Mouse (Mus musculus) spleen, embryonic (tissue): ENCODE data around the gene Zfp658.

Experiments
- CTCF ChIA-PET: fragments of 350-600 bp; sonication (Branson Sonifier 250); formaldehyde crosslinking; loops from one replicate; lab custom pipeline; 2022; lab: Charles Lee

Gene Zfp658

GRCm38 (mm10) chr7:43579440-43580171 is 17.6 kb downstream of the Zfp658 start, which contains the start of gene Zfp719:
Zfp719 (plus strand) TSS chr7:43579610.
- CTCF ChIA-PET: interaction anchor here (0.7 kb wide), 1 partner anchor 17 kb away, joined by 3 read pairs; no protein-coding TSS in a partner anchor

GRCm38 (mm10) chr7:43580526-43580925 is 18.5 kb downstream of the Zfp658 start:
- CTCF ChIA-PET: interaction anchor here (0.6 kb wide), 1 partner anchor 90 kb away, joined by 5 read pairs; no protein-coding TSS in a partner anchor

GRCm38 (mm10) chr7:43584790-43585189 is 22.7 kb downstream of the Zfp658 start:
- CTCF ChIA-PET: no interaction called here

GRCm38 (mm10) chr7:43601884-43602283 is 39.8 kb downstream of the Zfp658 start:
- CTCF ChIA-PET: no interaction called here

GRCm38 (mm10) chr7:43606896-43607742 is 45.1 kb downstream of the Zfp658 start, which contains the start of gene Zfp819:
Zfp819 (plus strand) TSS chr7:43607169.
- CTCF ChIA-PET: no interaction called here

GRCm38 (mm10) chr7:43607743-43608287 is 45.8 kb downstream of the Zfp658 start:
- CTCF ChIA-PET: no interaction called here

GRCm38 (mm10) chr7:43608316-43608824 is 46.3 kb downstream of the Zfp658 start:
- CTCF ChIA-PET: no interaction called here

- CTCF ChIA-PET: no interaction called here
Measured at GRCm38 (mm10) chr7:43613816-43614551, 51.9 kb downstream of the Zfp658 start.

GRCm38 (mm10) chr7:43622927-43623326 is 60.9 kb downstream of the Zfp658 start:
- CTCF ChIA-PET: no interaction called here

GRCm38 (mm10) chr7:43623819-43624218 is 61.8 kb downstream of the Zfp658 start:
- CTCF ChIA-PET: no interaction called here
